ENCODE assay signal across 7 mouse cellular contexts in genomic region chr8:72680133-72680532, GRCm38 (mm10). TPM values are rescaled to one million over a fixed set of nuclear protein-coding genes. Genes with fewer than 3 reads are reported as not detected.
DNase-seq lines count a peak whose midpoint lies in the region; ATAC-seq and TF ChIP-seq lines count a peak whose summit lies in the region.

No protein-coding gene starts in this region.

- no peak overlapping the region for H3K4me2 ChIP-seq in hindbrain, embryonic 13.5 days

- 14% methylated on average over 3 of the region's 3 CpGs for WGBS in forebrain, embryonic 10.5 days
- 12% methylated on average over 3 of the region's 3 CpGs for WGBS in hindbrain, embryonic 13.5 days
- WGBS in small intestine, adult 2 months, result 11% methylated on average over 3 of the region's 3 CpGs

- DNase-seq in Muller cell, postnatal 12 days (ENCODE audit: inconsistent ontology term), result peak; percentile 31
- DNase-seq in brain, embryonic 14.5 days (ENCODE audit: low read depth), result peak; percentile 85
- DNase-seq in forebrain, embryonic 10.5 days (ENCODE audit: extremely low spot score, low spot score), result peak; percentile 53
- peak; percentile 69 for DNase-seq in left cerebral cortex, adult 11 months (ENCODE audit: low spot score)
- peak; percentile 70 for DNase-seq in mesoderm, embryonic 11.5 days (ENCODE audit: low read depth, low spot score)

- H3K27ac ChIP-seq in forebrain, embryonic 10.5 days, result no peak overlapping the region
- H3K27ac ChIP-seq in hindbrain, embryonic 13.5 days, result no peak overlapping the region
- no peak overlapping the region for H3K27ac ChIP-seq in small intestine, adult 2 months (ENCODE audit: insufficient read depth, low read depth, low read length)

- no peak overlapping the region for H3K9ac ChIP-seq in hindbrain, embryonic 13.5 days

- ATAC-seq in hindbrain, embryonic 13.5 days (ENCODE audit: low FRiP score), result 0 out of 2 replicates have a peak, but pooled peaks have one; percentile 52

- peaks cover 6% of the 10 kb centered on the region; the same call in 1 of the 2 replicates for H3K4me1 ChIP-seq in forebrain, embryonic 10.5 days
- H3K4me1 ChIP-seq in hindbrain, embryonic 13.5 days (replicated peaks), result no peaks in the 10 kb centered on the region
- no peaks in the 10 kb centered on the region; the same call in 1 of the 2 replicates for H3K4me1 ChIP-seq in small intestine, adult 2 months (ENCODE audit: control insufficient read depth, insufficient read depth, insufficient read length, low read length)

- H3K4me3 ChIP-seq in forebrain, embryonic 10.5 days, result no peak overlapping the region
- no peak overlapping the region for H3K4me3 ChIP-seq in hindbrain, embryonic 13.5 days
- H3K4me3 ChIP-seq in small intestine, adult 2 months (ENCODE audit: low read depth, low read length), result no peak overlapping the region

- no peaks in the 10 kb centered on the region for H3K9me3 ChIP-seq in forebrain, embryonic 10.5 days
- H3K9me3 ChIP-seq in hindbrain, embryonic 13.5 days, result no peaks in the 10 kb centered on the region

- peak; percentile 87 for TF ChIP-seq CTCF in brain, embryonic 14.5 days (IDR thresholded peaks at IDR 0.05; ENCODE audit: borderline replicate concordance, extremely low read depth, insufficient read depth, insufficient read length)
- peak; percentile 64; the same call in 1 of the 2 replicates for TF ChIP-seq CTCF in small intestine, adult 2 months (IDR thresholded peaks at IDR 0.05; ENCODE audit: extremely low read depth, insufficient read length, insufficient replicate concordance, low read depth, low read length)

- H3K36me3 ChIP-seq in forebrain, embryonic 10.5 days (replicated peaks), result no peaks in the 10 kb centered on the region
- H3K36me3 ChIP-seq in hindbrain, embryonic 13.5 days, result no peaks in the 10 kb centered on the region
- H3K36me3 ChIP-seq in small intestine, adult 2 months (ENCODE audit: control insufficient read depth, insufficient read depth, low read length), result no peaks in the 10 kb centered on the region

- H3K27me3 ChIP-seq in forebrain, embryonic 10.5 days (ENCODE audit: poor library complexity, severe bottlenecking), result no peaks in the 10 kb centered on the region
- no peaks in the 10 kb centered on the region for H3K27me3 ChIP-seq in hindbrain, embryonic 13.5 days
- H3K27me3 ChIP-seq in small intestine, adult 2 months (ENCODE audit: control insufficient read depth, insufficient read depth, low read length), result no peaks in the 10 kb centered on the region

- TF ChIP-seq POLR2A in brain, embryonic 14.5 days (IDR thresholded peaks at IDR 0.05; ENCODE audit: borderline replicate concordance, extremely low read depth, insufficient read depth, insufficient read length, poor library complexity, severe bottlenecking), result no peak
- TF ChIP-seq POLR2A in small intestine, adult 2 months (IDR thresholded peaks at IDR 0.05; ENCODE audit: low read depth, low read length), result no peak

RNA-seq across cellular contexts. Expression of gene Nwd1, which starts 33.6 kb away (rescaled TPM):
- polyA plus RNA-seq in brain, embryonic 14.5 days (2012; rRNA removed), result 1.7 and 4.4 TPM in 2 replicates
- polyA plus RNA-seq in forebrain, embryonic 10.5 days (2016; fragmentation: Nextera tagmentation; extraction: Ambion mirVana), result 0.07 TPM in 1 of 2 replicates, not detected in the other
- 1.3 and 1.4 TPM in 2 replicates for polyA plus RNA-seq in hindbrain, embryonic 13.5 days (2015; fragmentation: Nextera tagmentation; extraction: Ambion mirVana)
- 0.03 and 0.05 TPM in 2 replicates for polyA plus RNA-seq in small intestine, adult 2 months (2012; rRNA removed)

RNA-seq across cellular contexts. Expression of gene Sin3b, which starts 43.0 kb away (rescaled TPM):
- polyA plus RNA-seq in brain, embryonic 14.5 days (2012; rRNA removed), result 180 and 189 TPM in 2 replicates
- 146 and 151 TPM in 2 replicates for polyA plus RNA-seq in forebrain, embryonic 10.5 days (2016; fragmentation: Nextera tagmentation; extraction: Ambion mirVana)
- 171 and 175 TPM in 2 replicates for polyA plus RNA-seq in hindbrain, embryonic 13.5 days (2015; fragmentation: Nextera tagmentation; extraction: Ambion mirVana)
- 62.4 and 114 TPM in 2 replicates for polyA plus RNA-seq in small intestine, adult 2 months (2012; rRNA removed)

Comparison
In these comparisons a context has a peak if more than half of its experiments do, and no peak if none do; other contexts are left out.
1. DNase-seq: peak in every context shown above with its lines; median percentile 85 in brain, embryonic 14.5 days; 70 in mesoderm, embryonic 11.5 days; 69 in left cerebral cortex, adult 11 months; 53 in forebrain, embryonic 10.5 days; 31 in Muller cell, postnatal 12 days.